Mouse (Mus musculus) ES-CJ7 (cell line): Measurements from ENCODE around the gene Cd34.

Source experiments
- DNase-seq: peaks from one replicate; pipeline ENCODE4 v3.0.0; 2011; ENCODE audit warnings: low read depth, low spot score

The Cd34 gene

DNA sequence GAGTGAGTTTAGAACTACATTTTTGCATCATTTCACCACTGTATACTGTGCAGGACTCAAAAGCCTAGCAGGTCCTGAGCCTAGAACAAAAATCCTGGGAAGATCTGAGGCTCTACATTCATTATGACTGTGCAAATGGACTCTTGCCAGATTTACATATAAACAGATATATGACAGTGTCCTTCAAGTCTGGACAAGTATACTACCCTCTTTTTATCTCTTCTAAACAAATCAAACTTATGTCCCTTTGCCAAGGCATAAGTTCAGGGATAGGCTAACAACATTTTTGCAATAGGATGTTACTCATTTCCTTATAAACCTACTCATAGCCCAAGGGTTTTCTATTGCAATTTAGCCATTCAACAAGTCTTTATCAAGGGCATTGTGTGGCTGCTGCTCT, 24.1 kb downstream of the Cd34 start:
- no peak for DNase-seq

- DNase-seq: no peak
These were observed 33.4 kb downstream of the Cd34 start for GRCm38 (mm10) chr1:194971980-194972379.

DNA sequence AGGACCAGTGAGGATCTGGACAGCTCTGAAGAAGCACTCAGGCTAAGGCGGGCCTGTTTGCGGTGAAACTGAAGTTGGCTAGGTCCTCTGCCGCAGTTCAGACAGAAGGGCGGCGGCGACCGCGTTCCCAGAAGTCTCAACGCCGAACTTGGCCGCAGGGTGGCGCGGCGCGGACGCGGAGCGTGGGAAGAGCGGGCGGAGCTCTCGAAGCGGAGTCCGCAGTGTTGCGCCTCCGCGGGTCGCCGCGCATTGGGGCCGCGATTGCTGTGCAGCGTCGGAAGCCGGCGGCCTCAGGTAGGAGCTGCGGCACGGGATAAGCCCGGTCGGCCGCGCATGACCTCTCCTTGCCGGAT, 37.5 kb downstream of the Cd34 start:
- peak; percentile 90 for DNase-seq

- DNase-seq: peak; percentile 81
These were observed 38.1 kb downstream of the Cd34 start for GRCm38 (mm10) chr1:194976517-194977370.

GRCm38 (mm10) chr1:194977371-194977761, 38.7 kb downstream of the Cd34 start:
- no peak for DNase-seq

GRCm38 (mm10) chr1:194977946-194978720, 39.5 kb downstream of the Cd34 start:
- no peak for DNase-seq

DNA sequence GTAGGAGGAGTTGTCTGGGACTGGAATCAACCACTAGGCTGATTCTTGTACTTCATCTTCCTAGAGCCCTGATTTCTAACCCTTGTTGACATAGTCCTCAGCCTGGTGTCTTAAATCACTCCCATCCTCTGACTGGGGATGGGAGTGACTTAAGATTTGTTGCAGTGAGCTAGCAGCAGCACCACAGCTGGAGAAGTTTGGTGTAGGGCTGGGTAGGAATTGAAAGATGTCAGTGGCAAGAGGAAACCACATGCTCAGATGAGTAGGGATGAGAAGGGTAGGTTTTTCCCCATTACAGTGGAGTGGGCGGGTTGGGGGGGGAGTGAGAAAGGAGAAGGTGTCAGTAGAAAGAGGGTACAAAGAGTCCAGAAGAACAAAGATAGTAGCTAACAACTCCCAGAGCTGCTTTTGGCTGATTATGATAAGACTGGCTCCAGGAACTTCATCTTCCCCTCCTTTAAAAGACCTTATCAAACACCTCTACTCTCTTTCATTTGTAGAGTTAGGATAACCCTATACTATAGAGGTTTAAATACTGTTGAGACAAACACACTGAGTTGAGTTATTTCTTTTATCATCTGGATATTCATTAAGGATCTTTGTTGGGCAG, 42.3 kb downstream of the Cd34 start:
- no peak for DNase-seq

DNA sequence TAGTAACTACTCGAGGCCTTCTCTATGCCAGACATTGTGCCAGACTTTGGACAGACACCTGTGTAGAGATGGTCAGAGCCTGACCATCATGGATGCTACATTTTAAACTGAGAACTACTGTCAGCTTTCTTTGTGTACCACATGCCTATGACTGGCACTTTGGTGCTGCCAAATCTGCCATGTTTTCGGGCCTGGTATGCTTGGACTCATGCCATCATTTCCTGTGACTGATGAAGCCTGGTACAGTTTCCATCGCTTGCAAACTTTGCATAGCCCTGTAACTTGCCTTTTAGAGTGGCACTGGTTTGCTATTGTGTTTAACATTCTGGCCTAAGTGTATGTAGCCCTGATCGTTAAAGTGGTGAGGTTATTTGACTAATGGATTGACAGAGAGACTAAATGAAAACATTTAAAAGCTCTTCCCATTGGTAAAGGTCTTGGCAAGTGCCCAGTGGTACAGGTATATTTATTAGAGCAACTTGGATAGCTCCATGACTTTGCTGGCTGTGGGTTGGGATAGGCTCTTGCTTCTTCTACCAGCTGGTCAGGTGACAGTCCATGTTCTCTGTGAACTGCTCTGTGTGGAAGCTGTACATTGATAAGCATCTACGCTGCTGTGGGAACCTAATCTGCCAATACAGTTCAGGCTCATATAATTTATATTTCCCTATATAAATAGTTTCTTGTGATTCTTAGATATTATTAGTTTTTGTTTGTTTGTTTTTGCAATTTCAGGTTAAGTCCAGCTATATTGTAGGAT, 44.5 kb downstream of the Cd34 start:
- no peak for DNase-seq

GRCm38 (mm10) chr1:194984914-194985313, 46.3 kb downstream of the Cd34 start:
- no peak for DNase-seq

GRCm38 (mm10) chr1:194985442-194986210, 47.0 kb downstream of the Cd34 start:
- no peak for DNase-seq

DNA sequence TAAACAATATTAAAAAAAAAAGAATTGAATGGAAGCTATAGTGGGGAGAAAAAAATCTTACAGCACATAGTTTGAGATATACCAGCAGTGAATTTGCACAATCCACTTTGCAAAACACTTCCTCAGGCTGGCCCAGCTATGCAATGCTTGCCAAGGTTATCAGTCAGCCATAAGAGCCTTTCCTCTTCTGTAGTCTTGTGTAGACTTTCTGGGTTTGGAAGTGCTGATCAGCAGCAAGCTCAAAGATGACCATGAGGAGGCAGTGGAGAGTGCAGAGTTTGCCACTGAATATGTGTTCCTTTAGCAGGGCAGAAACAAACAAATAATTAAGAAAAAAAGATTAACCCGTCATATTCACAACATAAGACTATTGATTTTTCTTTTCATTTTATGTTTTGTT, 50.4 kb downstream of the Cd34 start:
- no peak for DNase-seq

DNA sequence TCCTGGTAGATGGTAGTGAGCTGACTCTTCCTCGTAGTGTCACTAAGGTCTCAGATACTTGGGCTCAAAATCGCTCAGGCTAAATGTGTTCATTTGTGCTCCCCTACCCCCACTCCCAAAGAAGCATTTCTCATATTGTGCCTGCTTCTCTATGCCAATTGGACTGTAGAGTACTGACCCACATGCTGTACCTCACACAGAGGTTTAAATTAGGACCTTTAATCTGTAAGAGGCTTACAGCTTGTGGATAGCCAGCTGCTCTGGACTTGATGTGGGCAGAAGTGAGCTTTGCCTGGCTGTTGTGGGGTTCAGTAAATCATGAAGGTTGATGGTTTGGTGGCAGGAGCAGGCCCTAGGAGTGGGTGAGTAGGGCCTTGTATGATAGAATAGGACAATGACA, 52.4 kb downstream of the Cd34 start:
- DNase-seq: no peak

- DNase-seq: no peak
These were observed 53.0 kb downstream of the Cd34 start for GRCm38 (mm10) chr1:194991654-194992053.

- DNase-seq: no peak
These were observed 54.1 kb downstream of the Cd34 start for GRCm38 (mm10) chr1:194992589-194993317.

DNA sequence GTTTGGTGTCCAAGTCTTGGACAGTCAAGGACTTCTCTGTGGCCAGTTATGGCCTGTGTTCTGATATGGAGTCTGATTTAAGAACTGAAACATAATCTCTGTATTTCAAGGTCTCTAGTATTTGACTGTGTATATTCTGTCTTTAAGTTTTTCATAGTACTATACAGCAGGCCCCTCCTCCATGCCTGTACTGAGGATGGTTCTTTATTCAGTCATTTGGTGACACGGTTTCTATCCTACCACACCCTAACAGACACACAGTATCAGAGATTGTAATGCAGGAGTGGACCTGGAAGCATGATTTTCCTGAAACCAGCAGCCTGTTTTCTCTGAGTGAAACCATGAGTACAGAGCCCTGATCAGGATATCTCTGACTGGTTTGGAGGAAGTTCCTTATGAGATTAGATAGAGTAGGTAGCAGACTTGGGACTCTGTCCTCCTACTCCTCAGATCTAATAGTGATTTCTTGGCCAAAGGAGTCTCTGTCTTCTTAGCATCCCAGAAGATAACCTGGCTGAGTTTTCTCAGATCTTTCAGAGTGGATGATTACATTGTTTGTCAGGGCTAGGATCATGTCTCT, 54.9 kb downstream of the Cd34 start:
- no peak for DNase-seq

DNA sequence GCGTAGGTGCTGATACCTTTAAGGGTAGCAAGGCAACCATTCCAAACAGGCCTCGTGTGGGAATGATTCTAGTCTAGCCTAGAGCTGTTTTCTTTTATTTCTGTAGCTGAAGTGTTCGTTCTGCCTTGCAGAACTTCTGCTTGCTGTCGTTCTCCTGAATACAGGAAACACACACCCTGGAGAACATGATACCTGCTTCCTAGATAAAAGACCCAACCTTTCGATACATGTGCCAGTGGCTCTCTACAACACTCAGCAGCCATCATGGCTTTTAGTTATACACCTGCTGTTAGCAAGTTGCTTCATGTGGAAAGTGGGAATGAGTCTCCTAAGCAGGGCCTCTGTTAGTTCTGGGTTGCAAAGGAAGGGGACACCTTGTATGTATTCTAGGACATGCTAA, 55.6 kb downstream of the Cd34 start:
- no peak for DNase-seq

DNA sequence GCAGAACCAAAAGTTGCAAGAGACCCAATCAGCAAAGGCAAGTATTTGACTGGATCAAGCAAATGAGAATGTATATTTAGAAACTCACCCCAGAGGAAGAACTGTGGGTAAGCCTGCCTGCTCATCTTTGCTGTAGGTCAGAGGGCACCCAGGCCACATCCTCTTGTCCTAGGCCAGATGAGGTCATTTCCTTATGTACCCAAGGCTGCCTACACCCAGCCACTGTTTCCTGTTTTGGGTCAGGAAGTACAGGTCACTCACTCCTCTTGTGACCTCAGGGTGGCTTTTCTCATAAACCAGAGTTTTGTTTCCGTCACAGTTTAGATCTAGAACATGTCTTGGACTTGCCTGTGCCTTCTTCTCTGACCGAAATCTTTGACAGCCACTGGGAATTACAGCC, 56.6 kb downstream of the Cd34 start:
- no peak for DNase-seq

GRCm38 (mm10) chr1:194998396-194998795, 59.8 kb downstream of the Cd34 start:
- DNase-seq: no peak

DNA sequence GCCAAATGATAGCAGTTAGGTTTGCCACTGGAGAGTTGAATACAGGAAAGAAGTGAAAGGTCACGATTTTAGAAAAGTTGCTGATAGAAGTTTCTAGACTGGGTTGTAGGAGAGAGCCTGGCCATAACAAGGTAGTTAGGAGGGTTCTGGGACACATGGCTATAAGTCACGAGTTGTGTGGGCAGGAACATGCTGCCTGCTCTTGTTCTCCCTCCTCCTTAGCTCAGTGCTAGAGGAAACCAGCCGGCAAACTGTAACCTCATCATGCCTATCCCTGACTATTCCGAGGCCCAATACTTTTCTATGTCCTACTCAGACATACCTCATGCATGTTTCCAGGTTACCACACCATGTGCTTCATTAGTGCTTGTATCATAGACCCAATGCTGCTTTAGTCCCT, 64.7 kb downstream of the Cd34 start:
- no peak for DNase-seq

GRCm38 (mm10) chr1:195004194-195004593, 65.6 kb downstream of the Cd34 start:
- DNase-seq: no peak
